Mouse (Mus musculus) adipocyte (in vitro differentiated cells): ENCODE results near the gene Duoxa1.

Experiments used
- DNase-seq: peaks from one replicate; pipeline ENCODE4 v3.0.0-alpha.2; 2016; ENCODE audit warnings: low spot score

The Duoxa1 gene

GRCm38 (mm10) chr2:122298096-122298499 is 15.4 kb downstream of the Duoxa1 start, which contains the start of gene Duox2:
Gene Duox2 (minus strand): TSS chr2:122298449.
- no peak for DNase-seq

GRCm38 (mm10) chr2:122297271-122298095 is 16.0 kb downstream of the Duoxa1 start:
- DNase-seq, result no peak

GRCm38 (mm10) chr2:122294916-122295315 is 18.6 kb downstream of the Duoxa1 start:
- DNase-seq, result no peak

- no peak for DNase-seq
These were observed 27.4 kb downstream of the Duoxa1 start for GRCm38 (mm10) chr2:122286137-122286536.

DNA sequence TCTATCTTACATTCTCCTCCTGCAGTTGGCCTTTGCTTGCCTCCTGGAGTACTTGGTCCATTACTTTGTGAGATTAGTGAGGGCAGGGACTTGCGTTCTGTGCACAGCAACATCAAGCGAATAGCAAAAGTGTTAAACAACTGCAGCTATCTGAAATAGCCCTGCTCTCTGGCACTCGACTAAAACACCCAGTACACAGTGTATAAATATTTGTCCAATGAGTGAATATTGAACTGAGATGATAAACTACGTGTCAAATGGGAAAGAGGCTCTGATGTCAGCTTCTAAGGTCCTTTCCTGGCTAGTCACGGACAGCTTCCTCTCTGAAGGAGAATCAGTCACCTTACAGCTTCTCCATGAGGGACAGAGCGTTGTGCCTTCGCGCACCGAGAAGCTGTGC is 29.4 kb downstream of the Duoxa1 start:
- DNase-seq, result no peak

DNA sequence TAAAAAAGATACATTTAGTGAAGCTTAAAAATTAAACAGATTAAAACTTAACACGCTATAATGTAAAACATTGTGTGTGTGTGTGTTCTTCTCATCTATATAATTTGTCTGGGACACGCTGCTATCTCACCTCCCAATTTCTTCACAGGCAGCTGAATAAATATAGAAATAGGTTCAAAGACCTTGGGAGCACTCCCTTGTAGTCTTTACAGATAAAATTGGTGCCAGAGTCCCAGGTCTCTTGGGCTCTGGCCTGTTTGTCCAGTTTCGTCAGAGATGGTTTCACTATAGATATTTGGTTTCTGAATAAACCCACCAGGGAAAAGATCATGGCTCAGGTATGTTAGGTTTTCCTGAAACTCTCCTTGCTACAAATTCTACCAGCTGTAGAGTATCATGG is 34.8 kb downstream of the Duoxa1 start:
- DNase-seq, result no peak

GRCm38 (mm10) chr2:122266407-122267193 is 46.9 kb downstream of the Duoxa1 start:
- peak; percentile 74 for DNase-seq

GRCm38 (mm10) chr2:122264690-122265089 is 48.8 kb downstream of the Duoxa1 start:
- DNase-seq, result no peak

DNA sequence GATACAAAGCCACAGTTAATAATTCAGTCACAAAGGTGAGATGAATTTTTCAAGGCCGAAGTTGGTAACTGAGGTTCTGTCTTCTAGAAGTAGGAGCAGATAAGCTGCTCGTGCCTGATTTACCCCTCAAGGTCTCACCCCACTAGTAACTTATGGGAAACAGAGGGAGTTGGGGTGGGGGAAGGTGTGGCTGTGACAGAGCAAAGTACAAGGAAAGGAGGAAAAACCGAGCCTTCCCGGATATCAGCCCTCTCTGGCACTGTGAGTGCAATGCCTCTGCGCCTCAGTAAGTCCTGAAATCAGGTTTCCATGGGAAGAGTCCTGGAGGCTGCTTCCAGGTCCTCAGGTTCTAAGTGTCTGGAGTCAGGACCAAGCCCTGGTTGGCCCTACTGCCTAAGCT is 52.8 kb downstream of the Duoxa1 start:
- no peak for DNase-seq

DNA sequence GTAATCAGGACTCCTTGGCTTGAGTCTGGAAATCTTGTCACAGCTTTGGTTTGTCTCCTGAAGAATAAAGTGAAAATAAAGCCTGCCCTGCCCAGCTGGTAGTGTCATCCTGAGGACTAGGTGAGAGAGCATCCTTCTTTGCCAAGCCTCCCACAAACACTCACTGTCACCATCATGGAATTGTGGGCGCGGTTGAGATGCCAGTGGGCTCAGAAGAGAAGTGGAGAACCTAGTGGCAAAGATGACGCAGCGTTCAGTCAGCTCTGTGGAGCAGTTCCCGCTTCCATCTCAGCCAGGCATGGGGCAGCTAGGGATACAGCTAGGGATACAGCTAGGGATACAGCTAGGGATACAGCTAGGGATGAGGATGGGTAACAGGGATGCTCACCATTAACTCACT is 57.5 kb downstream of the Duoxa1 start:
- no peak for DNase-seq
